Mouse (Mus musculus) ES-E14 (cell line): ENCODE measurements around the gene Slc44a4.

Experiments used
- CHD2 ChIP-seq: IDR thresholded peaks from 2 replicates; pipeline ENCODE4 v1.6.1; 2014; ENCODE audit warnings: mild to moderate bottlenecking, low read depth, low read length, inconsistent platforms
- HCFC1 ChIP-seq: IDR thresholded peaks from 2 replicates; pipeline ENCODE4 v1.6.1; 2012; ENCODE audit warnings: low read length, inconsistent platforms, borderline replicate concordance; ENCODE audit not compliant: insufficient read depth
- MAFK ChIP-seq: IDR thresholded peaks from 2 replicates; pipeline ENCODE4 v1.6.1; 2014; ENCODE audit warnings: mild to moderate bottlenecking, low read depth, low read length, inconsistent platforms; ENCODE audit not compliant: insufficient read depth

- TF ChIP-seq CHD2, result no peak
- TF ChIP-seq MAFK, result no peak
- TF ChIP-seq HCFC1, result no peak
Measured at GRCm38 (mm10) chr17:34916316-34916715, 2.0 kb downstream of the Slc44a4 start.
